Mouse (Mus musculus) adrenal gland, postnatal 0 days (tissue): ENCODE results near the gene Gm45844. TPM values are rescaled to one million over a fixed set of nuclear protein-coding genes. Genes with fewer than 3 reads are reported as not detected.

ENCODE experiments used
- microRNA-seq: library from miRNA; unstranded; fragments of <30 nt; microRNA quantifications from one replicate; pipeline ENCODE4, GENCODE M21; 2016; ENCODE audit warnings: borderline replicate concordance; ENCODE audit not compliant: insufficient number of aligned reads
- polyA plus RNA-seq: library from polyadenylated mRNA; unstranded; fragments of >200 nt; fragmentation: Nextera tagmentation; extraction: Ambion mirVana; gene quantifications from 2 replicates; pipeline ENCODE4 v1.2.1, GENCODE M21; 2015

The Gm45844 gene
- polyA plus RNA-seq: 2.6 and 4.2 TPM in 2 replicates

DNA sequence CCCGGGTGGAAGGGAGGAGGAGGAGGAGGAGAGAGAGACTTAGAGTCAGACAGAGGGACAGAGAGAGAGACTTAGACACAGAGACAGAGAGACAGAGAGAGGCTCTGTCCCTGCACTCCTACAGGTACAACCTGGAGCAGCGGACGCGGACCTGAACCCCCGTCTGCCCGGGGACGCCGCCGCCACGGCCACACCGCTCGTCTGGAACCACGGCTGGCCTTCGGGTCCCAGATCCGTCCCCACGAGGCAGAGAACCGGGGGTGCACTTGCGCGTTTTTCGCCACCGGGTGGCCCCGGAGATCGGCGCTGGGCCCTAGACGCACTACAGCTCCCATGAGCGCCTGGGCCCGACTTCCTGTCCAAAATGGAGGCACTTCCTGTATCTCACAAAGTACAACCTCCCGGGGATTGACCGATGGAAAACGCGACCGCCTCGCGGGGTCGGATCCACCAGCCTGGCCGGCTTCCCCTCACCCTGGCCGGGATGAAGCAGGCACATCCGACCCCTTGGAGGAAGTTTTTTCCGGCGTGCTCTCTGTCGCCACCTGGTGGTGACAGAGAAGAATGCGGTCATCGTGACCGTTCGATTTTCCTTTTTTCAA, at the start of gene Gm45844:
TSS of gene Gm45844 (minus strand) at position 324 of the 602 bp plus-strand sequence.

DNA sequence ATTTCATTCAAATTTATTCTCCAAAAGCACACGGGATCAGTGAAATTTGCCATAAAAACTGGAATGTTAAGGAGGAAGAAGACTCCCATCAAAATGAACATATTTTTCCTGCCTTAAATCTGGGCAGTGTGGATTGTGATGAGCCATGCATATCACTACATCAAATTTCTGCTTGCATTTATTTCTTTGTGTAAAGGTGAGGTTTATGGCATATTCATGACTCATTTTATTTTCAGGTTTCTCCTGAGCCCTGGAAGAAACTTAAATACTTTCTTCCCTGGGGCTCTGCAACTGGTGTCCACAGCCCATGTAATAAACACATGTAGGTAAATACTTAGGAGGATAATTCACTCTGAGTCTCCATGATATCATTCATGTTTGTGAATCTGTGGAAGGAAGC, 30.9 kb downstream of the Gm45844 start, which contains the start of gene Vmn2r29:
TSS of gene Vmn2r29 (minus strand) at position 101 of the 400 bp plus-strand sequence.

DNA sequence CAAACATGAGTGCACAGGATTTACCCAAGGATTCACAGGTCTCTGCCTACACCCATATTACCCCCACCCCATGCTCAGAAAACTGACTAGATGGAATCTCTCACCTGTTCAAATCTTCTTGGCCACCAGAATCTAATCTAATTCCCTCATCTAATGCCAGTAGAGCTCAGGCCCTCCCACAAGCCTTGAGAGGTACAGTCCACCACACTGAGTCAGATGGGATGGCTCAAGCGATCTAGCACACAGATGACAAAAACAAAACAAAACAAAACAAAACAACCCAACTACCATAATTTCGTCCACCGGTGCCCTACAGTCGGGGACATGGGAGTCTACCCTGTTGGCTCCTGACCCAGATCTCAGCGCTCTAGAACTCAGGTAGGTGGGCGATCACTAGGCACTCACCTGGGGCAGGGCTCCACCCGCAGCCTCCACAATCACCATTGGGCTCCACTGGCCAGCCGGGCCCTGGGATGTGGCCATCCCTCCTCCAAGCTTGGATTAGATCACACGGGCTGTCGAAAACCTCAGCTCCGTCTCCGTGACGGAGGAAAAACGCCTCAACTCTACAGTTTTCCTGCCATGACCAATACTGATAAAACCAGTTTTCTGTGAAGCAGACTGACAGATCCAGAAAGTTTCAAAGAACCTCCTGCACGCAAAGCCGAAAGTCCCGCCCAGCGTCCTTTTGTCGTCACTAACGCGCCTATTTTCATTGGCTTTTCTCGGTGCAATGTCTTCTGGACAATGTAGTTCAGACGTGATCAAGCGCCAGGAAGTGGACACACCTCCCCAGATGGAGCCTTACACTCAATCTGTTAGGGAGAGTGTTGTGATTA, 68.6 kb downstream of the Gm45844 start, which contains the start of gene Zfp772:
TSS of gene Zfp772 (minus strand) at position 686 of the 839 bp plus-strand sequence.

DNA sequence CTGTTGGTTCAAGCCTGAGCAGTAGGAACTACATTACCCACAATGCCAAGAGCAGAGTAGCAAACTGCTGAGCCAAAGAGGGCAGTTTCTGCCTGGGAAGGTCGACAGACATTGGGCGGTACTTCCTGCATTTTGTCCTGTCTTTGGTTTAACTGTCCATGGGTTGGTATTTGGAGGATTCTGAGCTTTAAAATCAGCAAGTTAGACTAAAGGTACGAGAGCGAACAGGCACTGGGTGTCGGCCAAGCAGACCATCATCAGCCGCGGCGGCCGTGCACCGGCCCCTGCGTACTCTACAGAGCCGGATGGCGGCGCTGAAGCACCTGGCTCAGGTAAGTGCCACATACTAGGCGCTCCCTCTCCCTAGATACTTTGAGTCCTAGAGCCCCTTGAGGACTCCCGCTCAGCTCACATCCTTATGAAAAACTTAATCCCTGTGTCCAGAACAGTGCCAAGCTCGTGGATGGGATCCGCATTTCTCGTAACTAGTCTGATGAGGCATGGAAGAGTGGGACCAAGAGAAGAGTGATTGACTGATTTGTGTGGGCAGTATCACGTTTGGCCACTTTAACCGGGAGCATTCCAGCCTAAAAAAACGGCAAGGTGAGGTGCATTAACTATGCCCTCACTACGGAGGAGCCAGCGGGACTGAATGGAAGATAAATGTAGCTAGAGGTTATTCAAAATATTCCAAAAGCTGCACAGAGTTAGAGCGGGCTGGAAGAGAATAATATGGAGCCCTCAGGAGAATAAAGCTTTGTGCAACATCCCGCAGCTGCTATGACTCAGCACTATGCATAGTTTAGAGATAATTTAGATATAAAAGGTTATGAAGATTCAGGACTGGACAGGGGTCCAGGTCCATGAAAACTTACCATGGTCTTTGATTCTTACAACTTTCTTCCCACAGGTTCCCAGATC, 106.6 kb downstream of the Gm45844 start, which contains the start of gene Zfp418:
TSS of gene Zfp418 (plus strand) at position 104 of the 921 bp plus-strand sequence.

Small RNA genes lying within 50 kb of the gene (microRNA-seq; reads per million reads assigned to microRNA genes)
- not detected for gene Mir5620

Other genes with a start within 250 kb of the Gm45844 start
- 10.6 and 12.9 TPM in 2 replicates for gene Zfp954, start 156.8 kb downstream of the Gm45844 start, polyA plus RNA-seq
- 0.51 and 0.90 TPM in 2 replicates for gene Zfp773, start 141.5 kb downstream of the Gm45844 start, polyA plus RNA-seq
- gene Zfp418, start 107.0 kb downstream of the Gm45844 start, polyA plus RNA-seq: 0.79 and 1.1 TPM in 2 replicates
- 3.7 and 3.8 TPM in 2 replicates for gene Zfp772, start 68.3 kb downstream of the Gm45844 start, polyA plus RNA-seq
- 0.20 and 0.47 TPM in 2 replicates for gene Vmn2r29, start 31.0 kb downstream of the Gm45844 start, polyA plus RNA-seq
- gene Clcn4, start 22.6 kb upstream of the Gm45844 start, polyA plus RNA-seq: 46.6 and 52.5 TPM in 2 replicates
- 0.03 and 0.11 TPM in 2 replicates for gene Vmn2r30, start 59.3 kb upstream of the Gm45844 start, polyA plus RNA-seq
- 1.1 TPM in 2 replicates for gene Gm45783, start 96.3 kb upstream of the Gm45844 start, polyA plus RNA-seq
- gene Vmn2r31, start 121.4 kb upstream of the Gm45844 start, polyA plus RNA-seq: not detected in 2 replicates
- not detected in 2 replicates for gene Vmn2r32, start 201.7 kb upstream of the Gm45844 start, polyA plus RNA-seq